Mouse (Mus musculus) brain, adult 2 months (tissue): ENCODE measurements around the gene L3mbtl4.
"Not testable (repeated sequence)": the region's sequence is repeated elsewhere in the genome, so short reads cannot be mapped to it uniquely, and the experiment has no call there.

Source experiments
- DNase-seq: peaks from one replicate; pipeline ENCODE4 v3.0.0; 2011; ENCODE audit warnings: low read depth, low spot score

L3mbtl4 gene

GRCm38 (mm10) chr17:68388481-68388880, 114.9 kb downstream of the L3mbtl4 start:
- no peak for DNase-seq

GRCm38 (mm10) chr17:68405993-68406392, 132.4 kb downstream of the L3mbtl4 start:
- peak; percentile 62 for DNase-seq

GRCm38 (mm10) chr17:68407121-68407520, 133.5 kb downstream of the L3mbtl4 start:
- not testable (repeated sequence) for DNase-seq

- peak; percentile 57 for DNase-seq
Observed at GRCm38 (mm10) chr17:68422663-68423498, 149.3 kb downstream of the L3mbtl4 start.

- no peak for DNase-seq
Observed at GRCm38 (mm10) chr17:68433576-68433975, 160.0 kb downstream of the L3mbtl4 start.

GRCm38 (mm10) chr17:68450921-68451320, 177.3 kb downstream of the L3mbtl4 start:
- DNase-seq, result no peak

- no peak for DNase-seq
Observed at GRCm38 (mm10) chr17:68461471-68461870, 187.9 kb downstream of the L3mbtl4 start.

- DNase-seq, result no peak
Observed at GRCm38 (mm10) chr17:68467311-68467710, 193.7 kb downstream of the L3mbtl4 start.

- DNase-seq, result no peak
Observed at GRCm38 (mm10) chr17:68490065-68490691, 216.6 kb downstream of the L3mbtl4 start.

- peak; percentile 78 for DNase-seq
Observed at GRCm38 (mm10) chr17:68492231-68492630, 218.6 kb downstream of the L3mbtl4 start.

GRCm38 (mm10) chr17:68502998-68503397, 229.4 kb downstream of the L3mbtl4 start:
- DNase-seq, result not testable (repeated sequence)

GRCm38 (mm10) chr17:68559698-68560097, 286.1 kb downstream of the L3mbtl4 start:
- no peak for DNase-seq

- peak; percentile 33 for DNase-seq
Observed at GRCm38 (mm10) chr17:68560264-68560663, 286.7 kb downstream of the L3mbtl4 start.

- peak; percentile 56 for DNase-seq
Observed at GRCm38 (mm10) chr17:68571806-68572205, 298.2 kb downstream of the L3mbtl4 start.

GRCm38 (mm10) chr17:68585195-68585594, 311.6 kb downstream of the L3mbtl4 start:
- no peak for DNase-seq

- no peak for DNase-seq
Observed at GRCm38 (mm10) chr17:68591619-68592018, 318.0 kb downstream of the L3mbtl4 start.

GRCm38 (mm10) chr17:68602744-68603143, 329.1 kb downstream of the L3mbtl4 start:
- peak; percentile 45 for DNase-seq

- no peak for DNase-seq
Observed at GRCm38 (mm10) chr17:68607691-68608090, 334.1 kb downstream of the L3mbtl4 start.

GRCm38 (mm10) chr17:68611247-68611646, 337.6 kb downstream of the L3mbtl4 start:
- DNase-seq, result no peak

- DNase-seq, result peak; percentile 53
Observed at GRCm38 (mm10) chr17:68625281-68625680, 351.7 kb downstream of the L3mbtl4 start.

- DNase-seq, result no peak
Observed at GRCm38 (mm10) chr17:68629631-68630426, 356.2 kb downstream of the L3mbtl4 start.

- DNase-seq, result peak; percentile 78
Observed at GRCm38 (mm10) chr17:68631396-68631795, 357.8 kb downstream of the L3mbtl4 start.
